In genomic region chr4:58400861-58401341, GRCm38 (mm10) we compare ENCODE assay signal across 9 mouse cellular contexts.
A peak's percentile ranks its signal among the peaks of the same experiment; 100 is the strongest.
DNase-seq lines count a peak whose midpoint lies in the region; ATAC-seq and TF ChIP-seq lines count a peak whose summit lies in the region.
"Had no signal": no experiment of that assay in that cellular context is flagged by ENCODE, and none has a peak within 500 bp of the region (broad histone marks: within the 10 kb centered on the region; RNA-seq: fewer than 3 reads in every experiment).

No protein-coding gene starts in this region.

- no peak overlapping the region for H3K4me3 ChIP-seq in intestine, embryonic 16.5 days (ENCODE audit: low read length)
- no peak overlapping the region for H3K4me3 ChIP-seq in intestine, embryonic 15.5 days (replicated peaks)
- H3K4me3 ChIP-seq in kidney, adult 2 months (ENCODE audit: insufficient read depth, low read depth, low read length), result no peak overlapping the region
- H3K4me3 ChIP-seq: neural tube, embryonic 13.5 days had no signal

- no peaks in the 10 kb centered on the region for H3K36me3 ChIP-seq in intestine, embryonic 16.5 days (ENCODE audit: control insufficient read depth, insufficient read depth, low read length)
- H3K36me3 ChIP-seq in intestine, embryonic 15.5 days, result no peaks in the 10 kb centered on the region
- no peaks in the 10 kb centered on the region for H3K36me3 ChIP-seq in kidney, adult 2 months (ENCODE audit: control insufficient read depth, insufficient read depth, low read length)
- H3K36me3 ChIP-seq: neural tube, embryonic 13.5 days had no signal

- no peak for TF ChIP-seq POLR2A in kidney, adult 2 months (IDR thresholded peaks at IDR 0.05; ENCODE audit: low read depth, low read length)

- no peak overlapping the region for H3K4me2 ChIP-seq in intestine, embryonic 16.5 days (ENCODE audit: low read depth, low read length)
- H3K4me2 ChIP-seq in intestine, embryonic 15.5 days (replicated peaks), result no peak overlapping the region
- H3K4me2 ChIP-seq: neural tube, embryonic 13.5 days had no signal

- no peaks in the 10 kb centered on the region for H3K4me1 ChIP-seq in intestine, embryonic 16.5 days (ENCODE audit: control insufficient read depth, insufficient read depth, low read length)
- no peaks in the 10 kb centered on the region for H3K4me1 ChIP-seq in intestine, embryonic 15.5 days (replicated peaks)
- H3K4me1 ChIP-seq in kidney, adult 2 months (ENCODE audit: control insufficient read depth, insufficient read depth, low read length), result no peaks in the 10 kb centered on the region
- H3K4me1 ChIP-seq: neural tube, embryonic 13.5 days had no signal

- 80% methylated on average over 12 of the region's 12 CpGs for WGBS in intestine, embryonic 16.5 days
- WGBS in intestine, embryonic 15.5 days, result 77% methylated on average over 12 of the region's 12 CpGs
- WGBS in kidney, adult 2 months, result 83% methylated on average over 12 of the region's 12 CpGs

- H3K27ac ChIP-seq in intestine, embryonic 16.5 days (ENCODE audit: low read length), result no peak overlapping the region
- H3K27ac ChIP-seq in intestine, embryonic 15.5 days, result no peak overlapping the region
- no peak overlapping the region for H3K27ac ChIP-seq in kidney, adult 2 months (ENCODE audit: insufficient read depth, low read depth, low read length)
- H3K27ac ChIP-seq: neural tube, embryonic 13.5 days had no signal

- no peaks in the 10 kb centered on the region for H3K9me3 ChIP-seq in intestine, embryonic 16.5 days (ENCODE audit: control insufficient read depth, low read length)
- H3K9me3 ChIP-seq in intestine, embryonic 15.5 days, result no peaks in the 10 kb centered on the region
- H3K9me3 ChIP-seq: neural tube, embryonic 13.5 days had no signal

- H3K9ac ChIP-seq in intestine, embryonic 16.5 days (ENCODE audit: low read depth, low read length), result no peak overlapping the region
- H3K9ac ChIP-seq in intestine, embryonic 15.5 days, result no peak overlapping the region
- H3K9ac ChIP-seq: neural tube, embryonic 13.5 days had no signal

- ATAC-seq in intestine, embryonic 16.5 days, result peak; percentile 21; the same call in 1 of the 2 replicates
- no peak for ATAC-seq in intestine, embryonic 15.5 days

- peak; percentile 95 for DNase-seq in fibroblast of lung, adult 2 months (ENCODE audit: low read depth)
- DNase-seq in heart, postnatal 4 days, result peak; percentile 64
- peak; percentile 68 for DNase-seq in lung, postnatal 10 days
- no peak for DNase-seq in embryo, embryonic 10.5 days (ENCODE audit: low spot score)
- no peak for DNase-seq in kidney, adult 2 months
- no peak for DNase-seq in thymus, postnatal 4 days

- no peak for TF ChIP-seq CTCF in kidney, adult 2 months (conservative IDR thresholded peaks at IDR 0.05; ENCODE audit: insufficient read depth, insufficient read length, low read depth, low read length)

- H3K27me3 ChIP-seq in intestine, embryonic 16.5 days (replicated peaks; ENCODE audit: control insufficient read depth, insufficient read depth, low read length), result no peaks in the 10 kb centered on the region
- no peaks in the 10 kb centered on the region for H3K27me3 ChIP-seq in intestine, embryonic 15.5 days (replicated peaks)
- H3K27me3 ChIP-seq in kidney, adult 2 months (replicated peaks; ENCODE audit: control insufficient read depth, insufficient read depth, low read length), result no peaks in the 10 kb centered on the region
- H3K27me3 ChIP-seq: neural tube, embryonic 13.5 days had no signal

Comparison
In these comparisons a context has a peak if more than half of its experiments do, and no peak if none do; other contexts are left out.
1. DNase-seq: peak in fibroblast of lung, adult 2 months (single experiment), heart, postnatal 4 days (single experiment) and lung, postnatal 10 days (single experiment); none in embryo, embryonic 10.5 days (single experiment), kidney, adult 2 months (single experiment) and thymus, postnatal 4 days (single experiment).